Mouse (Mus musculus) erythroblast, embryonic 14.5 days (primary cell): ENCODE results near the gene Prkag2.

ENCODE experiments used
- GATA1 ChIP-seq: IDR thresholded peaks from 2 replicates; pipeline ENCODE4 v1.6.1; 2012; ENCODE audit warnings: low read length, inconsistent platforms, mixed read lengths
- TAL1 ChIP-seq: IDR thresholded peaks from 3 replicates; pipeline ENCODE4 v1.6.1; 2012; ENCODE audit warnings: low read length, inconsistent platforms, mixed read lengths

- TF ChIP-seq TAL1 (no peak), GATA1 (no peak)
Measured at GRCm38 (mm10) chr5:25149331-25149965, 49.0 kb upstream of the Prkag2 start.
